Mouse (Mus musculus) lung, embryonic 15.5 days (tissue): ENCODE results near the gene Fezf1. TPM values are rescaled to one million over a fixed set of nuclear protein-coding genes. Genes with fewer than 3 reads are reported as not detected.

Source experiments
- ATAC-seq: fragments of 200-750 bp; cut with Nextera tagmentation; 2 replicates; pipeline ENCODE4 v1.8.0; 2017; ENCODE audit warnings: moderate number of reproducible peaks, borderline replicate concordance; ENCODE audit not compliant: low FRiP score, low TSS enrichment; ENCODE audit errors: extremely low read depth
- H3K27ac ChIP-seq: fragments of 300-500 bp; sonication (generic); 2 replicates; pipeline ENCODE4 v1.5.1; 2015; ENCODE audit warnings: moderate library complexity, mild to moderate bottlenecking, inconsistent platforms
- H3K27me3 ChIP-seq: fragments of 300-500 bp; sonication (generic); 2 replicates; pipeline ENCODE4 v1.6.1; 2015; ENCODE audit warnings: inconsistent platforms
- H3K36me3 ChIP-seq: fragments of 300-500 bp; sonication (generic); 2 replicates; pipeline ENCODE4 v1.6.1; 2015; ENCODE audit warnings: inconsistent platforms
- H3K4me1 ChIP-seq: fragments of 300-500 bp; sonication (generic); 2 replicates; pipeline ENCODE4 v1.6.1; 2015; ENCODE audit warnings: inconsistent platforms
- H3K4me2 ChIP-seq: fragments of 300-500 bp; sonication (generic); 2 replicates; pipeline ENCODE4 v1.6.1; 2015; ENCODE audit warnings: inconsistent platforms, mild to moderate bottlenecking, moderate library complexity
- H3K4me3 ChIP-seq: fragments of 300-500 bp; sonication (generic); 2 replicates; pipeline ENCODE4 v1.5.1; 2015; ENCODE audit warnings: mild to moderate bottlenecking, inconsistent platforms
- H3K9ac ChIP-seq: fragments of 300-500 bp; sonication (generic); 2 replicates; pipeline ENCODE4 v1.6.1; 2015; ENCODE audit warnings: inconsistent platforms
- H3K9me3 ChIP-seq: fragments of 300-500 bp; sonication (generic); 2 replicates; pipeline ENCODE4 v1.6.1; 2016; ENCODE audit warnings: inconsistent platforms
- WGBS: fragments of 180-500 bp; shearing (Covaris S2); methylation state at CpG from one replicate; pipeline ENCODE4 v1.1.7; 2015; 5-methylcytosine and 5-hydroxymethylcytosine counted together
- polyA plus RNA-seq: library from polyadenylated mRNA; unstranded; fragments of >200 nt; fragmentation: Nextera tagmentation; extraction: Ambion mirVana; gene quantifications from 2 replicates; pipeline ENCODE4 v1.2.1, GENCODE M21; 2015

Gene Fezf1
- polyA plus RNA-seq, 1 experiment from 2014 or later, result not detected

- Histone ChIP-seq H3K9me3 (no peaks in the 10 kb centered on the region), H3K27ac (no peak overlapping the region), H3K9ac (no peak overlapping the region), H3K36me3 (no peaks in the 10 kb centered on the region), H3K4me2 (no peak overlapping the region), H3K4me3 (no peak overlapping the region), H3K27me3 (peaks cover 93% of the 10 kb centered on the region), H3K4me1 (peaks cover 24% of the 10 kb centered on the region)
- 6% methylated on average over 17 of the region's 17 CpGs for WGBS
- no peak for ATAC-seq
Measured at GRCm38 (mm10) chr6:23246061-23246789, 1.9 kb downstream of the Fezf1 start.

- Histone ChIP-seq H3K36me3 (no peaks in the 10 kb centered on the region), H3K9me3 (no peaks in the 10 kb centered on the region), H3K4me2 (no peak overlapping the region), H3K27me3 (peaks cover 95% of the 10 kb centered on the region), H3K4me1 (peaks cover 24% of the 10 kb centered on the region), H3K4me3 (no peak overlapping the region), H3K9ac (no peak overlapping the region), H3K27ac (no peak overlapping the region)
- ATAC-seq, result no peak
- WGBS, result 3% methylated on average over 23 of the region's 23 CpGs
Measured at GRCm38 (mm10) chr6:23245545-23246011, 2.6 kb downstream of the Fezf1 start.

GRCm38 (mm10) chr6:23245121-23245520 lies 3.0 kb downstream of the Fezf1 start:
- no peaks in the 10 kb centered on the region for H3K9me3 ChIP-seq
- no peak overlapping the region for H3K27ac ChIP-seq
- H3K4me3 ChIP-seq, result no peak overlapping the region
- H3K4me2 ChIP-seq, result no peak overlapping the region
- 19% methylated on average over 9 of the region's 9 CpGs for WGBS
- ATAC-seq, result no peak
- peaks cover 24% of the 10 kb centered on the region for H3K4me1 ChIP-seq
- H3K9ac ChIP-seq, result no peak overlapping the region
- H3K36me3 ChIP-seq, result no peaks in the 10 kb centered on the region
- H3K27me3 ChIP-seq, result peaks cover 90% of the 10 kb centered on the region

DNA sequence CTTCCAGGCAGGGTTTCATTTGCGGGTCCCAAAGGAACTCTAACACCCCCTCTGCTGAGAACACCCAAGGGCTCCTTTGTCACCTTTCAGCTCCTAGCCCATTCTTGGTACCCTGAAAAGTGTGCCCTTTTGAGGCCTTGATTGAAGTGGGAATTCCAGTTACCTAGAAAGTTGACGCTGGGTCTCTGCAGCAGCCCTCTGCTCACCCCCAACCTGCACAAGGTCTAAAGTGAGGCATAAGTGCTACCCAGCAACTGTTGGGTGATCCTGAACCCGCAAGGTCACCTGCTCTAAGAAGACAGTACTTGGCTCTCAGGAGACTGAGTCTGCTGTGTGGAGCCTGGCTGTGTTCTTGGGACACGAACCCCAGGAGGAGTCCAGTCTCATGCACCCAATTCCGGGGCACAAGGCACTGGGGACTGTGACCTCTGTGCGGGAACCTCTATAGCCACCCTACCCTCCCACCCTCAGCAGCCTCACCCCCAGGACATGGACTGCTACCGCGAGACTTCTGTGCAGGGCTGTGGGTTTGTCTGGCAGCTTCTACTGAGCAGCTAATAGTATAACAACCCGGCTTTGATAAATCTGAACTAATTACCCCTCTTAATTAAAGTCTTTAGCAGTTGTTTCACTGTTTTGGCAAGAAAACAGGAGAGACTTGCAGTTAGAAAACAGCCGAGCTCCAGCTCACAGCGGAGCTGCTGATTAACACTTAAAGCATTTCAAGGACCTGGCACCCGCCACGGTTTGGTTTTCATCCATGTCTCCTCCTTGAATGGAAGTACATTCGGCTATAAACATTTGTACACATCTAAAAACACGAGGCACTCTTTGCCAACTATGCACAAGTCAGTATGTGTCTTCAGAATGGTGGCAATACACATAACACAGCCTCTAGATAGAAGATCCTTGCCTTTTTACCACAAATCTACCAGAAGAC lies 4.1 kb downstream of the Fezf1 start:
- ATAC-seq, result no peak
- no peak overlapping the region for H3K9ac ChIP-seq
- peaks cover 19% of the 10 kb centered on the region for H3K4me1 ChIP-seq
- no peaks in the 10 kb centered on the region for H3K9me3 ChIP-seq
- 2% methylated on average over 15 of the region's 15 CpGs for WGBS
- peaks cover 80% of the 10 kb centered on the region for H3K27me3 ChIP-seq
- no peaks in the 10 kb centered on the region for H3K36me3 ChIP-seq
- no peak overlapping the region for H3K4me3 ChIP-seq
- H3K4me2 ChIP-seq, result no peak overlapping the region
- no peak overlapping the region for H3K27ac ChIP-seq

DNA sequence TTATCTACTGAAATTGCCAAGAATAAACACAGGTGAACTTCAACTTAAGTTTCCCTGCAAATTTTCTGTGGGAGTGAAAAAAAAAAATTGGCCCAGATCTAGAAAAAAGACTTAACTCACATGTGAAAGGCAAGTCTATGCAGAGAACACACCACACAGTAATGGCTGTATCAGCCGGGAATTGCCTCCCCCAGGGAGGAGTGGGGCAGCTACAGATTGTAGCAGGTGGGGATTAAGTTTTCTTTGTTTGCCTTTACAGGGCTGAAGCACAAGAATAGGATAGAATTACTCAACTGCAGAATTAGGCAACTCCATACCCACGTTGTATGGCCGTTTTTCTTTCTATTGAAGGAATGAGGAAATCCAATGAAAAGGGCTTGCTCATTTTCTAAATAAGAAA lies 36.7 kb downstream of the Fezf1 start:
- H3K27ac ChIP-seq, result no peak overlapping the region
- H3K4me2 ChIP-seq, result no peak overlapping the region
- no peaks in the 10 kb centered on the region for H3K4me1 ChIP-seq
- no peak overlapping the region for H3K4me3 ChIP-seq
- H3K27me3 ChIP-seq, result no peaks in the 10 kb centered on the region
- H3K9ac ChIP-seq, result no peak overlapping the region
- no peaks in the 10 kb centered on the region for H3K9me3 ChIP-seq
- no peaks in the 10 kb centered on the region for H3K36me3 ChIP-seq
- WGBS, result 50% methylated on average over 3 of the region's 3 CpGs
- ATAC-seq, result no peak

DNA sequence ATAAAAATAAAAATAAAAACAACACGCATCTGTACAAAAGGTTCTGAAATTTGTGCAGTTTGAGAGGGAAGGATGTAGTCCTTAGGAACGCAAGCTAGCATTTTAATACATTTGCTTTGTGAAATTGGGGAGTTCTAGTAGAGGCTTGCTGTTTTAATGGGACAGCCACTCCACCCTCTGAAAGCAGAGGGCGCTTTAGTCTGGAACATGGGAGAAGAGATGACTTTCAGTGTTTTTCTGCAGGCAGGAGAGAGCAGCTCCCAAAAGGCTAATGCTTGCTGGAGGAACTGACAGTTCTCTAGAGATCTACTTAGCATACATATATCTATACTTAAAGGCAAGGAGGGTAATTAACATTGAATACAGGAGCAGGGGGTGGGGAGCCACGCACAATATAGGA lies 40.4 kb downstream of the Fezf1 start:
- Histone ChIP-seq H3K4me3 (no peak overlapping the region), H3K4me1 (no peaks in the 10 kb centered on the region), H3K9me3 (no peaks in the 10 kb centered on the region), H3K36me3 (no peaks in the 10 kb centered on the region), H3K4me2 (no peak overlapping the region), H3K27ac (no peak overlapping the region), H3K27me3 (no peaks in the 10 kb centered on the region; the same call in 1 of the 2 replicates), H3K9ac (no peak overlapping the region)
- 55% methylated on average over 4 of the region's 4 CpGs for WGBS
- no peak for ATAC-seq

- H3K36me3 ChIP-seq, result no peaks in the 10 kb centered on the region
- H3K27ac ChIP-seq, result no peak overlapping the region
- no peak overlapping the region for H3K4me3 ChIP-seq
- H3K9me3 ChIP-seq, result no peaks in the 10 kb centered on the region
- no peak overlapping the region for H3K9ac ChIP-seq
- ATAC-seq, result no peak
- H3K27me3 ChIP-seq, result no peaks in the 10 kb centered on the region; the same call in 1 of the 2 replicates
- H3K4me2 ChIP-seq, result no peak overlapping the region
- 63% methylated on average over 11 of the region's 11 CpGs for WGBS
- no peaks in the 10 kb centered on the region for H3K4me1 ChIP-seq
Measured at GRCm38 (mm10) chr6:23202630-23203029, 45.5 kb downstream of the Fezf1 start.

Other genes with a start within 250 kb of the Fezf1 start
- gene Aass, start 115.4 kb downstream of the Fezf1 start, polyA plus RNA-seq, result 3.2 and 4.3 TPM in 2 replicates